Mouse (Mus musculus) gastrocnemius, adult 18-20 months (tissue): ENCODE measurements around the gene Plekhg1. TPM values are rescaled to one million over a fixed set of nuclear protein-coding genes. Genes with fewer than 3 reads are reported as not detected.
A peak's percentile ranks its signal among the peaks of the same experiment; 100 is the strongest.

Experiments used
- DNase-seq: peaks from one replicate; pipeline ENCODE4 v3.0.0; 2021; ENCODE audit warnings: low spot score
- total RNA-seq, 2 experiments: library from RNA; stranded (reverse); gene quantifications; 2 replicates each; pipeline ENCODE4 v1.2.3; 2021

The Plekhg1 gene
- total RNA-seq, 2 experiments from 2014 or later = 2.7 to 3.7 TPM

DNA sequence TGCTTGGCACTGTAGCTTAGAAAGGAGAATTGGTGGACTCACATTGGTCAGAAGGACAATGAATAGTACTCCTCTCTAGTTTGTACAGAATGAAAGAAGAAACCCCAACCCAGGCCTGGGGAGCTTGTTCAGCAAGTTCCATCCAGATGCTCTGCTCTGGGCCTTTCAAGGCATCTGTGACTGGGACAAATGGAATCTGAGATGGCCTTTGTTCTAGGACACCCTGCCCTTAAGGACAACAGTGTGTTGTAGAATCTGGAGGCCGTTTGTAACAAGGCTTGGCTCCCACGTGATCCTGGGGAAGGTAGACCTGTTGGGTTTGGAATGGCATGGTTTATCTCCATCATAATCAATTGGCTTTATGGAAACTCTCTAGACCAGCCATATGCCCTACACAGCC lies 141.0 kb downstream of the Plekhg1 start:
- no peak for DNase-seq

DNA sequence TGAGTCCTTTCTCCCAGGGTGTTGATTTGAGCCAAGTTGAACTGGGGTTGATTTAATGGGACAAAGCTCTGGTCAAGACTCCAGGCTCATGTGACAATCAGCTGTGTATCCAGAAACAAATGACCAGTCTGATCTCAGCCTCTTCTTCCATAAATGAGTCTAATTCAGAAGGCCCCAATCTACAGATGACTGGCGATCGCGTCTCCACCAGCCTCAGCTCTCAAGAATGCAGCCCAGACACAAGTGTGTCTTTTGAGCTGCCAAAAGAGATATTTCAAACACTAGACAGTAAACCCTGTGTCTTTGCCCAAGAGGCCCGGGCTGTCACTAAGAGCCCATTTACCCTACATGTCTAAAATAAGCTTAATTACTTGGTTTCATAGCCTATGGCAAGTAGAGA lies 148.3 kb downstream of the Plekhg1 start:
- DNase-seq = no peak

DNA sequence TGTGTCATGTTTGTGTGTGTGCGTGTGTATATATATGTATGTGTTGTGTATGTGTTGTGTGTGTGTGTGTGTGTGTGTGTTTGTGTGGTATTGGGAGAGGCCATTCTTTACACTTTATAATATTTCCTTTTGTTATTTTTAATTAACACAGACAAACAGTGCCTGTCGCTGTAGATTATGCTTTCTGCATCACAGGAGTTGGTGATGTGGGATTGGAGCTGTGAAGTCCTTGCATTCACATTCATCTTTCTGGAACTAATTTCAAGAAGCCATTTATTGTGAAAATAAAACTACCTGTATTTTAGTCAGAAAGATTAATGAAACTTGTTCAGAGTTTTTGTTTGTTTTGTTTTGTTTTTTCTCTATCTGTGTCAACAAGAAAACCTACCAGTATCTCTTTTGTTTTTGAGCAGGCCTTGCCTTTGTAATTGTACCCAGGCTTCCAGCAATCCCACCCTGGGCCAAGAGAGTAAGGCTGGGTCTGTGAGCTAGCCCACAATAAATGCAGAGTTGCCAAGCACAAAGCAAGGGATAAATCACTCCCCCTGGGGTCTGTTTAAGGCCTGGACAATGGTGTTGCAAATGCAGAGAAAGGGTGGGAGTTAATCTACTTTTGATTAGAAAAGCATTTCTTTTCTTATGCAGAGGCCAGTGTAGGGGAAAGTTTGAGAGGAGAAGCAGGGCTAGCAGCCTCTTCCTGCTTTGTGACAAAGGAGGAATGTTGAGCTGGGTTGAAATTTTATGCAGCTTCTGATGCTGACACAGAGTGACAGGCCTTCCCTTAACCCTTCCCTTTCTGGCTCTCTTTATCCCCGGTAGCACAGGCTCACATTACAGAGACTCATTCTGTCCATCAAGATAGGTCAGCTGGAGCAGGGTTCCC lies 151.5 kb downstream of the Plekhg1 start:
- DNase-seq = no peak

DNA sequence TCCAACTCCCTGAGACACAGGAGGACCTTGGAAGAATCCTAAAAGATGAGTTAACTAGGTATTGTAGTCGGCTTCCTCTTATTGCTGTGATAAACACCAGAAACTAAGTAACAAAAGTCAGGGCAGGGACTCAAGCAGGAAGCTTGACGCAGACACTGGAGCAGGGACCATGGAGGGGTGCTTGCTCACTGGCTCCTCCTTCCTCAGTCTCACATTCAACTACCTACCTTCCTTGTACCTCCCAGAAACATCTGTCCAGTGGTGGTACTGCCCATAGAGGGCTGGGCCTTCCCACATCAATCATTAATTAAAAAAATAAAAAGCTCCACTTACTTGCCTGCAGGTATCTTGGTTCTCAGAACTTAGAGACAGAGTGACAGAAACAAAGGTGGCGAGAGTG lies 152.2 kb downstream of the Plekhg1 start:
- no peak for DNase-seq

DNA sequence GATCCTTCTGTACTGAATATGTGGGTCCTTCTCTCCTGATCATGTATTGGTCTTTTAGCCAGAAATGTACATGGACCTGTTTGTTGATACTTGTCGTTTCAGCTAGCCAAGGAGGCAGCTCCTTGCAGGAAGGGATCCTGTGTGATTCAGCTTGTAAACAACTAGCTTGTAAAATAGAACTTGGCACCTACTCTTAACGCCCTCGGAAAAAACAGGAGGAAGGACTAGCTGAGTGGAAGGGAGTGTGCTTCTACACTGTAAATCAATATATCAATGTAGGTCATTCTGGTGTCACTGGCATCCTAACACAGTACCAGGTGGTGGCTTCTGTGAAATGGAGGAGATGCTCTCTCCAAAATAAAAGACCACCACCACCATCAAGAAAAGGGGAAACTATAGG lies 157.9 kb downstream of the Plekhg1 start:
- peak; percentile 11 for DNase-seq

DNA sequence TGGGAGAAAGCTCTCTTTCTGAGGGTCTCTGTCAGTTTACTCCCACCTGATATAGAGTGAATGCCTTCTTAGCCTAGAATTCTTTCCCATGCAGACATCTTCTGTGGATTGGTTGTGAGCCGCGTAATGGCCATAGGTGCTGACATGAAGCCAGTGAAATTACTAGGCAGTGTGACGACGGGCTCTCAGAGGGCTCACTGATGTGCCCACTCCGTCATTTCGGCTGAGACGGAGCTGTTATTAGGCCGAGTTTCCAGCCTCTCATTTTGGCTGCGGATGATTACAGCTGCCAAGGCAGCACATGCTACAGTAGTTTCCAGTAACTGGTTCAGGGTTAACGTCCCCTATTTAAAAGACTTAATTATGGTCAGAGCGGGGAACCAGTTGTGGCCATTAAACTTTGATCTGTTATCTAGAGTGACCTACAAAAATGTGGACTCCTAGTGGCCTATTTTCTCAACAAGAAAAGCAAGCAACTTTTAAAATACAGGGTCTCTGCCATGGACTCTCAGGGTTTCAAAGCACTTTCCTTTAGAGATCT lies 160.3 kb downstream of the Plekhg1 start:
- DNase-seq = no peak

DNA sequence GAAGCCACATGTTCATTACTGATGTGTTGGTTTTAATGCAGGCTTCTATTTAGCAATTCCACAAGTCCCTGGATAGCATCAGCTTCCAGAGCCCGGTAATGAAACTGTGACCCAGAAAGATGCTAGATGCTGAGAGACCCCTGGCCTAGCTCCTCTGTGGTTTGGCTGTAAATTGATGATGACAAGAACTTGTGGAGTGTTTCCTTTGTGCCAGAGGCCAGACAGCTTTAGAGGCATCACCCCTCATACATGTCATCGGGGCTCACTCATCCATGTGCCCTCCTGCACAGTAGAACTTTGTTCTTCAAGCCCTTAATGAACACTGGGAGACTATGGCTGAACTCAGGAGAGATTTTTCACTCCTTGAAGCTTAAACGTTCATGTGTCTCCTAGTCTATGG lies 165.6 kb downstream of the Plekhg1 start:
- no peak for DNase-seq

DNA sequence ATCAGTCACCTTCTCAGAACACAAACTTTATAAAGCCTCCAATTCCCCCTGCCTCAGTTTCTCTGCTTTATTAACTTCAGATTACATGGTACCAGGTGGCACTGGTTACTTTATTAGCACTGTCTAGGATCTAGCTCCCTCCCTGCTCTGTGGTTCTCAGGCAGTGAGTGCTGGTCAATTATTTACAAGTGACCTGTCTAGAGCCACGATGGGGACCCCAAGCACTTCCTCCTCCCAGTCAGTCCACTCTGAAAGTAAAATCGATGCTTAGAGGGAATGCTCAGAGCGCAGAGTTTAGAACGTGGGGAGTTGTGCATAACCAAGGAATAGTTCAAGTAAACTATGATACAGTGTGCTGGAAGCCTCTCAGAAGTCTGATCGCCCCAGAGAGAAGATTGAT lies 173.9 kb downstream of the Plekhg1 start:
- DNase-seq = no peak

DNA sequence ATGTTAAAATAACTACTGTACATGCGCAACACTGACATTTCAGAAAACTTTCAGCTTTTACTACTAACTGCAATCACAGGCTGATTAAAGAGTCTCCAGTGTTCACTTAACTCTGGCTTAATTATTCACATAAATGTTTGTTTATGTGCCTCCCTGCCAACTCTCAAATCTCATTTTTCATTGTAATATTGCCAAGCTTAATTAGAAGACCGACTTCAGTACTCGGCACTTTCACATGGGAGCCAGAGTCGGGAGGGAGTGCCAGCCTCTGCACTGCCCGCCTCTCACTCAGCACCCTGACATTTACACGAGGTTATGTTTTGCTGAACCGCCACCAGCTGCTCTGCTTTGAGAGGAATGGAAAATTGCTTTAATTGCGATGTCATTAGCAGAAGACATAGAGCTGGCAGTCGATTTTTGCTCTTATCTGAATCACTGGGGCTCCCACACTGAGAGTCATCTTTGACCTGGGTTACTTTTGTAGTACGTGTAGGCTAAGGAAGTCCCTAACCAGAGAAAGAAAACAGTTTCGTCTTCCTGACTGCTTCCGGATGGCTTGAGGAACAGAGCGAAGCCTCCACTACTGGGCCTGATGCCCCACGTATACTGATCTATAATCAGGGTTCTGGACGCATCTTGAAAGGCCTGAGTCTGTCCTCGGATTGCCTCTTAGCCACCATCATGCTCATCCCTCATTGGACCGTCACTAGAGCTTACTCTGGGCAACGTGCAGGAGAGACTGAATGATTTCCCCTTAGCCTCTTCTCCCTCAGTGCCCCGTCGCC lies 180.4 kb downstream of the Plekhg1 start:
- DNase-seq = no peak

DNA sequence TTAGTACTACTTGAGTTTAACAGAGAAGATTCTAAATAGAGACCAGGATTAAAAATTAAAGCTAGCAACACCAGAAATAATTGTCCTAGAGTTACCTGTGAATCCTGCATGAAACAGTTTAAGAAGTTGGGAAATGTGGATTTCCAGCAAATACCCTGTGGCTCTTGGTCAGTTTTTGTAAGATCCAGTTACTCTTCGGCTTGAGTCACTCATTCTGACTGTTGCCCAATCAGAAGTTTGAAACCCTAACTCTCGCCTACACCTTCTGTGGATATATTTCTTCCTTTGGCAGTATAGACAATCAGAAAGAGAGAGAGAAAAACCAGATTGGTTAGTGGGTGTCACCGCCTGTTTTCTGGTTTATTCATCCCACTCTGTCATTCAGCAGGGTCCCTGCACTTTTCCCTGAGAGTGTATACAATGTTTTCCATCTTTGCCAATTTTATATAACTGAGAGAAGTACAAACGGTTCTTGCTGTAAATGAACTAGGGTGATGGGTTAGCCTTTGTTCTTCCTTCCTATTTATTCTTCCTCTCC lies 187.9 kb downstream of the Plekhg1 start:
- no peak for DNase-seq

DNA sequence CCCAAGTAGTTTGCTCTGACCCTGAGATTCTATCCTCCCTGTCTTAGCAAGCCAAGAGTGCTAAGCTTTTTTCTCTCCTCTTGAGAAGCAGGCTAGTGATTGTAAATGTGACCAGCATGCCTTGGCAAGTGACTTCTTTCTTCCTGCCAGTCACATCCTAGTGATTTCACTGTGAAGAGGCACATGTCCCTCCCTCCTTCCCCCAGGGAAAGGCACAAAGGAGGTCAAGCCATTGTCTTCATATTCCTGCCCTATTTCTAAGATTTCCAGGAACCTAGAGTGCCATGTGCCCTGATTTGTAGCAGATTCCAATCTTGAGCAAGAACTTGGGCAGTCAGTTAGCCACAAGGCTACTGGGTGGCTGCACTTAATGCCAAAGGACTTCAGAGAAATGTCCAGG lies 191.7 kb downstream of the Plekhg1 start:
- DNase-seq = no peak

DNA sequence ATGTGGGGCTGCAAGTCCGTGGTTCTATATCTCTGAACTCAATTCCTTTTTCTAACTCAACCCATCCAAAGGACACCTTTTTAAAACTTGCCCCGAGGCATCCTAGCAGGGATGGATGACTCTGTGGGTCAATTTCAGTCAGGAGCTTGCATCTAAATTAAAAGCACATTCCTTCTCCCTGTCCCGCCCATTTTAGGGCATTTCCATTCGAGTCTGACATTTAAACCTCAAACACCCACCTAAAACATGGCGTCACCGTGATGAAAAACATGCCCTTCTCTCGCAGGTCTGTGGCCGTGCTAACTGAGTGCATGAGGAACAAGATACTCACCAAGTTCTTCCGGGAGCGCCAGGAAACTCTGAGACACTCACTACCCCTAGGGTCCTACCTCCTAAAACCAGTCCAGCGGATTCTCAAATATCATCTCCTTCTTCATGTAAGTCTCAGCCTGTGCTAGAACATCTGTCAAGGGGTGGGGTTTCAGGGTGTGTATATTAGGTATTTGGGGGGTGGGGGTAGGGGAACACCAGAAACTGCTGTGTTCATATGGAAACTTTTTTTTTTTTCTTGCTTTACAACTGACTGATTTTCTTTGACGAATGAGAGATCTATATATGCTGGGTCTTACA lies 193.3 kb downstream of the Plekhg1 start:
- DNase-seq = no peak

DNA sequence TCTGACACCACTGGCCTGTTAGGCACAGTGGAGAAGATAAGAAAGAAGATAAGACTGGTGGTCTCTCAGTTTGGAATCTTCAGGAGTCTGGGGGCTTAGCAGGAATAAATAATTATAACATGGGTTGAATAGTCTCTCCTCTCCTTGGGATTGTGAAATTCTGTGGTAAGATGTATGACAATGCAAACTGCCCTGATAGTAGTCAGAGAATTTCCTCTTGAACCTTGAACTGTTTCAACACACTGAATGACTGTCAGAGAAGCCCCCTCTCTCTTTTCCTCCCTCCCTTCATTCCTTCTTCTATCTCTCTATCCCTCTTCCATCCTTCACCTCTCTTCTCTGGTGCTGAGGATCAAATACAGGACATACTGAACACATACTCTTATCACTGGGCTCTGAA lies 196.7 kb downstream of the Plekhg1 start:
- DNase-seq = no peak

DNA sequence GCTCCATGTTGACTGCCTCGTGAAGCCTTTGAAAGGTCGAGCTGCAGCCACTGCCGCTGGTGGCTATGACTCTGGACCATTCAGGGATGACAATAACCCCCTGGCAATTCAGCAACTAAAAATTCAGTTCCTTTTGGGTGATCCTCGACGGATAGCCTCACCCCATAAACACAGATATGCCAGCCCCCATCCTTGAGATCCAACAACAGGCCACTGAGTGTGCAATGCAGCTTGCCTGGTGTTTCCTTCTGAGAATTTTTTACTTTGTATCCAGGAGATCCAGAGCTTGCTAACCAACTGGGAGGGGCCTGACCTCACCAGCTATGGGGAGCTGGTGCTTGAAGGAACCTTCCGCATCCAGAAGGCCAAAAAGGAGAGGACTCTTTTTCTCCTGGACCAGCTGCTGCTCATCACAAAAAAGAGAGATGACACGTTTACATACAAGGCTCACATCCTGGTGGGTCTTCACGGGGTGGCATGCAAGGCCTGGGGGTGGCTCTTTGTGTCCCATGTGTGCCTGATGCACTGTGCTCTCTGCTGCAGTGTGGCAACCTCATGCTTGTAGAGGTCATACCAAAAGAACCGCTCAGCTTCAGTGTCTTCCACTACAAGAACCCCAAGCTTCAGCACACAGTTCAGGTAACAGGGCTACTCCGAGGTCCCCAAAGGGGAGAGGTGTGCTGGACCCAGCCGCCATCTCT lies 199.9 kb downstream of the Plekhg1 start:
- no peak for DNase-seq

DNA sequence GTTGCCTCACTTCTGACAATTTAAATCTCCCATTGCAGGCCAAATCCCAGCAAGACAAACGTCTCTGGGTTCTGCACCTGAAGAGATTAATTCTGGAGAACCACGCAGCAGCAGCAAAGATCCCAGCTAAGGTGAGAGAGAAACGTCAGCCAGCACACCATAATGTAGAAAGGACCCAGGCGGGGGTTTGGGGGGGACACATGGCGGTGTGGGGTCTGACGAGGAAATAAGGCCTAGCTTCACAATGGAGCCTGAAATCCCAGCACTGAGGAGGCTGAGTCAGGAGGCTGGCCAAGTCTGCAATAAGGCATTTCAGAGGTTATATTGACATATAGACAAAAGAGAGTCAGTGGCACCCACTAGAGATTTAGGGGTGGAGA lies 200.4 kb downstream of the Plekhg1 start:
- no peak for DNase-seq

DNA sequence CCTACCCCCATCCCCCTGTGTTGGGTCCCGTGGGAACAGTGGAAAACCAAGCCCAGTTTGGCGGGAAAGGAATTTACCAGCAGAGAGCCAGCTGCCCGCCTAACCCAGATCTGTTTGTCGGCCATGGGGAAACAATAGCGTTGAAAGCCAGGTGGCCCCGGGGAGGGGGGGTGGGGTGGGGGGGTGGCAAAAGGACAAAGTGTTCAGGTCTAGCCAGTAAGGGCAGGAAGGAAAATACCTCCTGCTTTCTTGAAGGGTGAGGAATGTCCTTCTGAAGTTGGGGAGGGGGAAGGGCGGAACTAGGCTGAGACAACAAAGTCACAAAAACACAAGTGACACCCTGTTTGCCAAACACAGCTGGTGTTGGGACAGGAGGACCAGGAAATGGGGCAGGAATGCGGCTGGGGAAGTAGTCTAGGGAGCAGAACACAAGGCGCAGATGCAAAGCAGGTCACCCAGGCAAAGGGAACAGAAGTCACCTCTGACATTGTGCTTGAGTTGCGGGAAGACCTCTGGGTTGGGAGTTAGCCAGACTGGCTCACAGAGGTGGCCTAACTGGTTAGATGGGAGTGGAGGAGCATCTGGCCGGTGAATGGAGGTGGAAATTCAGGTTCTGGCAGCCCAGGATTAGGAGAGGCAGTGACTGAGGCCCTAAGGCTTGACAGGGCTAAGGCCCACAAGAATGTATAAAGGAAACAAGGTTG lies 201.0 kb downstream of the Plekhg1 start:
- DNase-seq = peak; percentile 23

DNA sequence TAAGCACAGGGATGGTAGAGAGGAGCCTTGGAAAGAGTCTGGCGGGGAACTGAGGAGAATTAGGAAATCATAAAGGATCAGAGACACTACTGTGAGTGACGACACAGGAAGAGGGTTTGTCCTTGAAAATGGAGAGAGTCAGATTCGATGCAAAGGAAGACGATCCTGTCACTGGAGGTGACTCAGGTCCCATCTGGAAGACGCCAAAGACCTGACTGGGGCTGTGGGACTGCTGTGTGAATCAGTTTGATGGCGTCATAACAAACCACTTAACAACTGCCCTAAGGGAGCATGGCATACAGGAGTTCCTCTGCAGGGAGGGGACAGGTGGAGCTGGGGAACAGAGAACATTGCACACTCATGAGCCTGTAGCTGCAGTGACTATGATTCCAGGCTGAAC lies 202.1 kb downstream of the Plekhg1 start:
- DNase-seq = no peak

DNA sequence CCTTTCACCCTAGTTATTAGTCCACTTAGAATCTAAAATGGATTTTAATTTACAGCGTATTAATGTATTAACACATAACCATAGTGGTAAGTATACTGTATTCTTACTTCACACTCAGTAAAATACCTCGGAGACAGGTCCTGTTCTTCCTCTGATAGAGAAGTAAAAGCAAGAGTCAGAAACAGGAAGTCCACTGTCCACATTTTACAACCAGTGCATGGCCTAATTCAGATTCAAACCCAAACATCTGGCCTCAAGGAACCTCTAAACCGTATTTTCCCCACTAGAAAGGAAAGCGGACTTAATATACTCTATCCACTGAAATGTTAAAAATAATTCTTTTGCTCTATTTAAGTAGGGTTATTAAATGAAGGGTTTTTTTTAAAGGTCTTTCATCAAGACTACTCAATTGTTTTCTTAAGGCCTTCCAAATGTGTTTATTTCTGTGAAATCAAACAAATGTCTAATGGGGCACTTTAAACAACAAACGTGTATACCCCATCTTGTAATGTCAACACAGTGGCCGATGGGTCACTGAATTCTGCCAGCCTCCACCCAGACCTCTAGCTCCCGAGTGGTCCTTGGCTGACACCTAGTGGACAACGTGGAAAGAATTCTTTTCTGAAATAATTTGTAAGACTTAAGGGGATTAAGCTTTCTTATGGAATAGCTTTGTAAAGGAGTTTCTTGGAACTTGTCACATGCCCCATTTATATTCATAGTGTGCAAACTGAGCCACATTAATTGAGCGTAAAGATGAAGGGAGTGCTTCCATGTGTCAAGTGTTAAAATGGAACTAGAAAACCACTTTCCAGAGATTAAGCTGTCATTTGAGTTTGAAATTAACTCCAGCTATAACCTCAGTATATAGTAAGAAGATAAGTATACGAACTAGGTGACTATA lies 203.6 kb downstream of the Plekhg1 start:
- DNase-seq = peak; percentile 79

DNA sequence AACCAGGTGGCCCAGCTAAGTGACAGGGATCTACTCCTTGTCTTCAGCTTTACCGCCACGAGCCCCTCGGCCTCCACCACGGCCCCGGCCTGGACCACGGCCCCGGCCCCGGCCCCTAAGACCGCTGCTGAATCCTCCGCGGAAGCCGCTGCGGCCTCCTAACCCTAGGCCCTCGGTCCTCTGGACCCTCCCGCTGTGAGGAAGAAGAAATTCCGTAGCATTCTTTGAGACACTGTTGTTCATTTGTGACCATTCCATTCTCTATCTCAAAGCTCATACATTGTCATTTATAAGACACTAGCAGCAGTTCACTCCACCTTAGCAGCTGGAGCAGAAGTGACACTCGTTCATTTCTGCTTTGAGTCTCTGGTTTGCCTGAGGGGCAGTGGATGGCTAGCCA lies 206.7 kb downstream of the Plekhg1 start:
- DNase-seq = no peak
